ENCODE assay signal across 8 mouse cellular contexts in genomic region chr12:81199280-81199955, GRCm38 (mm10).
DNase-seq lines count a peak whose midpoint lies in the region; ATAC-seq lines count a peak whose summit lies in the region.

No protein-coding gene starts in this region.

- H3K27ac ChIP-seq in liver, embryonic 11.5 days (ENCODE audit: low read depth, low read length), result no peak overlapping the region
- no peak overlapping the region for H3K27ac ChIP-seq in neural tube, embryonic 14.5 days (ENCODE audit: low read depth, low read length)

- H3K4me3 ChIP-seq in liver, embryonic 11.5 days (ENCODE audit: low read depth, low read length), result no peak overlapping the region
- H3K4me3 ChIP-seq in neural tube, embryonic 14.5 days (ENCODE audit: low read depth, low read length), result no peak overlapping the region

- WGBS in liver, embryonic 11.5 days, result 39% methylated on average over 23 of the region's 23 CpGs
- 32% methylated on average over 23 of the region's 23 CpGs for WGBS in neural tube, embryonic 14.5 days

- no peaks in the 10 kb centered on the region for H3K27me3 ChIP-seq in liver, embryonic 11.5 days (replicated peaks; ENCODE audit: control insufficient read depth, insufficient read depth, low read length)
- H3K27me3 ChIP-seq in neural tube, embryonic 14.5 days (ENCODE audit: control insufficient read depth, insufficient read depth, low read length), result no peaks in the 10 kb centered on the region

- intact Hi-C loops in gastrocnemius, postnatal 36 days (cut with DNase I), result loop anchor here (1.0 to 5.0 kb wide), 2 partner anchors 133 to 203 kb away; partner anchors contain the start of gene Slc8a3

- ATAC-seq in liver, embryonic 11.5 days (replicated peaks; ENCODE audit: low FRiP score), result no peak; the same call in 1 of the 2 replicates
- ATAC-seq in neural tube, embryonic 14.5 days (ENCODE audit: low read depth), result peak; percentile 95

- H3K4me2 ChIP-seq in liver, embryonic 11.5 days, result no peak overlapping the region
- no peak overlapping the region for H3K4me2 ChIP-seq in neural tube, embryonic 14.5 days (ENCODE audit: low read depth, low read length)

- H3K9ac ChIP-seq in liver, embryonic 11.5 days (ENCODE audit: low read depth, low read length), result no peak overlapping the region
- no peak overlapping the region for H3K9ac ChIP-seq in neural tube, embryonic 14.5 days (replicated peaks; ENCODE audit: low read depth, low read length)

- H3K36me3 ChIP-seq in liver, embryonic 11.5 days (ENCODE audit: control insufficient read depth, insufficient read depth, low read length), result no peaks in the 10 kb centered on the region
- peaks cover 3% of the 10 kb centered on the region; the same call in 1 of the 2 replicates for H3K36me3 ChIP-seq in neural tube, embryonic 14.5 days (ENCODE audit: control insufficient read depth, insufficient read depth, low read length)

- no peaks in the 10 kb centered on the region for H3K9me3 ChIP-seq in liver, embryonic 11.5 days (ENCODE audit: control insufficient read depth, low read length)
- no peaks in the 10 kb centered on the region for H3K9me3 ChIP-seq in neural tube, embryonic 14.5 days (ENCODE audit: control insufficient read depth, low read length)

- no peaks in the 10 kb centered on the region for H3K4me1 ChIP-seq in liver, embryonic 11.5 days (replicated peaks; ENCODE audit: control insufficient read depth, insufficient read depth, low read length)
- H3K4me1 ChIP-seq in neural tube, embryonic 14.5 days (ENCODE audit: control insufficient read depth, insufficient read depth, low read length), result no peaks in the 10 kb centered on the region

- DNase-seq in 3134 (ENCODE audit: extremely low read depth, insufficient read length, low spot score) (peak; percentile 56), adipocyte (ENCODE audit: low spot score) (peak; percentile 82)
- peak; percentile 87 for DNase-seq in embryo, embryonic 10.5 days (ENCODE audit: low spot score)
- peak; percentile 41 to 45 for DNase-seq in gastrocnemius, postnatal 36 days
- peak; percentile 53 for DNase-seq in kidney, postnatal 14 days
- DNase-seq in liver, embryonic 11.5 days (ENCODE audit: low spot score), result peak; percentile 51
- DNase-seq in T-cell, adult 2 months (ENCODE audit: low spot score), result no peak
